22 mouse cellular contexts compared by ENCODE assay signal in genomic region chr9:81956858-81957257, GRCm38 (mm10).
"Had no signal": no experiment of that assay in that cellular context is flagged by ENCODE, and none has a peak within 500 bp of the region (broad histone marks: within the 10 kb centered on the region; RNA-seq: fewer than 3 reads in every experiment).

No protein-coding gene starts in this region.

- H3K27me3 ChIP-seq: heart, embryonic 12.5 days; hindbrain, embryonic 13.5 days; hindbrain, embryonic 15.5 days; limb, embryonic 13.5 days; limb, embryonic 15.5 days had no signal

- H3K4me3 ChIP-seq: gastrocnemius, adult 2 months; heart, embryonic 10.5 days; heart, embryonic 12.5 days; hindbrain, embryonic 13.5 days; hindbrain, embryonic 15.5 days; layer of hippocampus, adult 2 months; limb, embryonic 13.5 days; limb, embryonic 15.5 days had no signal

- ATAC-seq: hindbrain, postnatal 0 days; intestine, postnatal 0 days had no signal

- H3K4me1 ChIP-seq: heart, embryonic 10.5 days; heart, embryonic 12.5 days; hindbrain, embryonic 13.5 days; hindbrain, embryonic 15.5 days; limb, embryonic 13.5 days; limb, embryonic 15.5 days had no signal

- DNase-seq: gastrocnemius, adult 2 months; gastrocnemius, postnatal 10 days; gastrocnemius, postnatal 25 days; heart, adult 18-20 months; heart, postnatal 10 days; heart, postnatal 4 days; kidney, adult 18-20 months; kidney, adult 8-10 months; kidney, postnatal 10 days; kidney, postnatal 25 days; kidney, postnatal 4 days; left cerebral cortex, postnatal 4 days had no signal

- H3K27ac ChIP-seq: gastrocnemius, adult 2 months; heart, embryonic 10.5 days; hindbrain, embryonic 13.5 days; hindbrain, embryonic 15.5 days; hindbrain, postnatal 0 days; layer of hippocampus, adult 2 months; limb, embryonic 13.5 days; limb, embryonic 15.5 days had no signal

- H3K36me3 ChIP-seq: heart, embryonic 10.5 days; heart, embryonic 12.5 days; hindbrain, embryonic 13.5 days; hindbrain, embryonic 15.5 days; limb, embryonic 13.5 days; limb, embryonic 15.5 days had no signal

- H3K9me3 ChIP-seq: heart, embryonic 10.5 days; heart, embryonic 12.5 days; hindbrain, embryonic 13.5 days; hindbrain, embryonic 15.5 days; limb, embryonic 13.5 days; limb, embryonic 15.5 days had no signal

- H3K4me2 ChIP-seq: heart, embryonic 12.5 days; hindbrain, embryonic 13.5 days; hindbrain, embryonic 15.5 days; limb, embryonic 13.5 days; limb, embryonic 15.5 days; liver, embryonic 11.5 days had no signal

- H3K9ac ChIP-seq: heart, embryonic 12.5 days; hindbrain, embryonic 13.5 days; hindbrain, embryonic 15.5 days; limb, embryonic 13.5 days; limb, embryonic 15.5 days had no signal
